27 mouse cellular contexts compared by ENCODE assay signal in the genomic region with DNA sequence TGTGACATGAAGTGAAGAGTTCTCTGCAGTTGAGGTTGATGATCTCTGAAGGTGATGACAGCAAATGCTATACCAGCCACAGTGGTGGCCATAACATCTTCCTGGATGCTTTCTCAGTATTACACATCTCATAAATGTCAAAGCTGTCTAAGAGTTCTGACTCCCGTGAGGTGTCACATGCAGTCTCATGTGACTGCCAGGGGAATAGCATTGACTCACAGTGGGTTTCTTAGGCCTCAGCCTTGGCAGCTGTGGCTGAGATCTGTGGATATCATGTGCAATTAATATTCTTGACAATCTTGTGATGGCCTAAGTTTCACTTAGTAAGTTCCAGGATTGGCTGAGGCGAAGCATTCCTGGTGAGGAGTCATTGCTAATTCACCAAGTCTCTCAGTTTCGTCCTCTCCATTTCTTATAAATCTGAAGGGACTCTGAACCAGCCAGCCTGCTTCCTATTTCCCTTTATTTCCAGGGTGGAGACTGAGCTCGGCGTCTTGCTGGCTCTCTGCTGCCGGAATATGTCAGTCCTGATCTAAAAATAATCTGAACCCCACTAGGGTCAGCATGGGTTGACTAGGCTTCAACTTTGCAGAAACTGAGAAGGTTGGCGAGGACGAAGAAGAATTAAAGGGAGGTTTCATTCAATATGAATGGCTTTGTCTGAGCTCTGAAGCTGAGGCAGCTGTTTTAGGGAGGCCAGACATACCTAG. TPM values are rescaled to one million over a fixed set of nuclear protein-coding genes. Genes with fewer than 3 reads are reported as not detected.
DNase-seq lines count a peak whose midpoint lies in the region; ATAC-seq and TF ChIP-seq lines count a peak whose summit lies in the region.
"Had no signal": no experiment of that assay in that cellular context is flagged by ENCODE, and none has a peak within 500 bp of the region (broad histone marks: within the 10 kb centered on the region; RNA-seq: fewer than 3 reads in every experiment).

No protein-coding gene starts in this region.

- H3K36me3 ChIP-seq in forebrain, embryonic 16.5 days (ENCODE audit: control insufficient read depth, insufficient read depth) = no peaks in the 10 kb centered on the region
- H3K36me3 ChIP-seq: embryonic facial prominence, embryonic 10.5 days; forebrain, embryonic 15.5 days; liver, embryonic 12.5 days; lung, embryonic 15.5 days; neural tube, embryonic 12.5 days had no signal

- 51% methylated on average over 8 of the region's 8 CpGs for WGBS in lung, adult 2 months
- 90% methylated on average over 8 of the region's 8 CpGs for WGBS in forebrain, embryonic 16.5 days

- H3K4me1 ChIP-seq in lung, adult 2 months (ENCODE audit: control insufficient read depth, insufficient read depth, low read length) = no peaks in the 10 kb centered on the region
- no peaks in the 10 kb centered on the region for H3K4me1 ChIP-seq in forebrain, embryonic 16.5 days (replicated peaks; ENCODE audit: control insufficient read depth, insufficient read depth, low read length)
- H3K4me1 ChIP-seq: embryonic facial prominence, embryonic 10.5 days; forebrain, embryonic 15.5 days; liver, embryonic 12.5 days; lung, embryonic 15.5 days; neural tube, embryonic 12.5 days had no signal

- H3K4me3 ChIP-seq in lung, adult 2 months (replicated peaks; ENCODE audit: extremely low read depth, low read depth, low read length) = no peak overlapping the region
- H3K4me3 ChIP-seq in forebrain, embryonic 16.5 days (replicated peaks; ENCODE audit: low read length) = no peak overlapping the region
- H3K4me3 ChIP-seq: embryonic facial prominence, embryonic 10.5 days; erythroblast, embryonic 14.5 days; forebrain, embryonic 15.5 days; liver, embryonic 12.5 days; lung, embryonic 15.5 days; neural tube, embryonic 12.5 days had no signal

- peak; percentile 93 for DNase-seq in heart, adult 11 months
- no peak for DNase-seq in heart, postnatal 36 days
- peak; percentile 3 for DNase-seq in lung, postnatal 36 days
- DNase-seq in lung, adult 2 months = no peak
- DNase-seq in kidney, adult 8-10 months = peak; percentile 13 to 20
- DNase-seq in kidney, postnatal 36 days = peak; percentile 15 to 18
- DNase-seq in embryo, embryonic 11 days = no peak
- DNase-seq: B cell, adult 2 months; cerebellum, adult 11 months; cerebellum, postnatal 14 days; left cerebral cortex, postnatal 4 days had no signal

- TF ChIP-seq POLR2A in lung, adult 2 months (IDR thresholded peaks at IDR 0.05; ENCODE audit: borderline replicate concordance, extremely low read depth, low read depth, low read length) = no peak

- no peak overlapping the region for H3K27ac ChIP-seq in forebrain, embryonic 16.5 days (ENCODE audit: low read length)
- H3K27ac ChIP-seq: embryonic facial prominence, embryonic 10.5 days; forebrain, embryonic 15.5 days; liver, embryonic 12.5 days; lung, embryonic 15.5 days; neural tube, embryonic 12.5 days had no signal

- H3K9me3 ChIP-seq in forebrain, embryonic 16.5 days (ENCODE audit: control insufficient read depth, low read length) = no peaks in the 10 kb centered on the region; the same call in 1 of the 2 replicates
- H3K9me3 ChIP-seq: liver, embryonic 12.5 days; neural tube, embryonic 12.5 days had no signal

- H3K4me2 ChIP-seq in forebrain, embryonic 16.5 days (ENCODE audit: low read length) = no peak overlapping the region
- H3K4me2 ChIP-seq: forebrain, embryonic 15.5 days; liver, embryonic 12.5 days; lung, embryonic 15.5 days; neural tube, embryonic 12.5 days had no signal

- H3K27me3 ChIP-seq in forebrain, embryonic 16.5 days (replicated peaks; ENCODE audit: control insufficient read depth, insufficient read depth, low read length) = no peaks in the 10 kb centered on the region
- H3K27me3 ChIP-seq: forebrain, embryonic 15.5 days; liver, embryonic 12.5 days; lung, embryonic 15.5 days; neural tube, embryonic 12.5 days had no signal

- no peak for TF ChIP-seq CTCF in lung, adult 2 months (IDR thresholded peaks at IDR 0.05; ENCODE audit: insufficient read depth, low read length)

- intact Hi-C loops in heart, postnatal 36 days (cut with DNase I) = no loop called here

- no peak for ATAC-seq in forebrain, embryonic 16.5 days
- ATAC-seq: forebrain, embryonic 15.5 days; liver, embryonic 12.5 days; midbrain, embryonic 16.5 days had no signal

- no peak overlapping the region for H3K9ac ChIP-seq in forebrain, embryonic 16.5 days (replicated peaks; ENCODE audit: low read depth, low read length)
- H3K9ac ChIP-seq: forebrain, embryonic 15.5 days; liver, embryonic 12.5 days; lung, embryonic 15.5 days; neural tube, embryonic 12.5 days had no signal

RNA-seq across cellular contexts. Expression of a gene that starts 21.4 kb away (rescaled TPM):
- total RNA-seq in heart, postnatal 36 days (2021) = not detected
- not detected in 2 replicates for polyA plus RNA-seq in lung, adult 2 months (2012; rRNA removed)
- polyA plus RNA-seq in forebrain, embryonic 16.5 days (2015; fragmentation: Nextera tagmentation; extraction: Ambion mirVana) = not detected in 2 replicates
- total RNA-seq: adrenal gland, adult 18-20 months; gastrocnemius, adult 18-20 months; heart, adult 18-20 months; hematopoietic stem cell, adult 5-6 weeks; layer of hippocampus, adult 18-20 months; left cerebral cortex, adult 18-20 months; left cerebral cortex, postnatal 4 days; megakaryocyte, adult 5-6 weeks had no signal
- polyA plus RNA-seq: embryonic facial prominence, embryonic 10.5 days; erythroblast, embryonic 14.5 days; forebrain, embryonic 15.5 days; liver, embryonic 12.5 days; lung, embryonic 15.5 days; midbrain, embryonic 16.5 days; neural tube, embryonic 12.5 days; stomach, embryonic 16.5 days had no signal

Comparison
In these comparisons a context has a peak if more than half of its experiments do, and no peak if none do; other contexts are left out.
1. DNase-seq: peak in heart, adult 11 months (single experiment), lung, postnatal 36 days (single experiment), kidney, adult 8-10 months (2 of 2) and kidney, postnatal 36 days (2 of 2); none in heart, postnatal 36 days (0 of 2), lung, adult 2 months (single experiment) and embryo, embryonic 11 days (single experiment).